Mouse (Mus musculus) testis, postnatal 14 days (tissue): Measurements from ENCODE around the gene Pmm1.
"Not testable (repeated sequence)": the region's sequence is repeated elsewhere in the genome, so short reads cannot be mapped to it uniquely, and the experiment has no call there.

ENCODE experiments used
- DNase-seq: peaks from one replicate; pipeline ENCODE4 v3.0.0; 2021; ENCODE audit warnings: low spot score

Gene Pmm1

DNA sequence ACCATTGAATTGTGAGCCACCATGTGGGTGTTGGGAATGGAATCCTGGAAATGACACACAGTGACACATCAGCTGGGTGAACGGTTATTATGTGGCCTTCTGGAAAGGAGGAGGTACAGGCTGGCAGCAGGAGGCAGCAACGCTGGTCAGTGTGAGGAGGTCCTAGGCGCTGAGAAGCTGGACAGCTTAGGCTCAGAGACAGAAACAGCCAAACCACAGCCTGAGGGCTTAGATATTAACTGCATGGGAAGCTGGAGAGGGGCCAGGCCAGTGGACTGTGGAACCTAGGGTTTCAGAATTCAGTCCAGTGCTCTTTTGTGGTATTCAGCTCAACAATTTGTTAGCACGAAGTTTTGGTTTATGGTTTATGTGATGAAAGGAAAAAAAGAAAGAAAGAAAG, 33.0 kb downstream of the Pmm1 start:
- DNase-seq, result peak; percentile 62

GRCm38 (mm10) chr15:81926446-81926822, 34.3 kb downstream of the Pmm1 start:
- no peak for DNase-seq

GRCm38 (mm10) chr15:81925760-81926445, 34.8 kb downstream of the Pmm1 start, which contains the start of gene Polr3h:
Gene Polr3h, minus strand, starts transcription at chr15:81926240.
- peak; percentile 96 for DNase-seq

- DNase-seq, result no peak
Measured at GRCm38 (mm10) chr15:81924933-81925332, 35.8 kb downstream of the Pmm1 start.

- no peak for DNase-seq
Measured at GRCm38 (mm10) chr15:81921255-81921654, 39.5 kb downstream of the Pmm1 start.

DNA sequence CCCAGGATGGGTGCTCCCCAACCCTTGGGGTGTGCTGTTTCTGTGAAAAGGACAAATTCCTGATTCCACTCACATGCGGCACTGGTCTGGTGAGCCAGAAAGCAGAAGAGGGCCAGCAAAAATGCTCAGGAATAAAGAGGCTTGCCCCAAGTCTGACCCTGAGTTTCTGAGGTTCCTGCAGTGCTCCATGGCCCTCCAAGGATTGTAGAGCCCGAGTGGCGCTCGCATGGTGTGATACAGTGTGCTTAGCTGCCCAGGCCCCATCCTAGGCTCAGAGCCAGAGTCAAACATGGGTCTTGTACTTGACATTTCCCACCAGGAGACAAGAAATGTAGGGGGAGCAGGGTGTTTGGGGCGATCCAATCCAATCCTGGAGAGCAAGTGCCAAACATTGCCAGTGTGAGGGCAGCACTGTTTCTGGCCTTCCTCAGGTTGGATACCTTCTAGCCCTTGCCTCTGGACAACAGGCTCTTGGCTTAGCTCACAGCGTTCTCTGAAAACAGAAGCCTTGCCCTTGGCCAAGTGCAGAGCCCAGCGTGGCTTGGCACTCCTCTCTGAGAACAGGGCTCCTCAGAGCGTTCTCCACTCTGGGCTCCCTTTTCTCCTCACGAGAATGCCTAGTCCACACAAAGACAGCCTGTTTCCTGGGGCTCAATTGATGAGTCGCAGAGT, 40.0 kb downstream of the Pmm1 start:
- DNase-seq, result no peak

DNA sequence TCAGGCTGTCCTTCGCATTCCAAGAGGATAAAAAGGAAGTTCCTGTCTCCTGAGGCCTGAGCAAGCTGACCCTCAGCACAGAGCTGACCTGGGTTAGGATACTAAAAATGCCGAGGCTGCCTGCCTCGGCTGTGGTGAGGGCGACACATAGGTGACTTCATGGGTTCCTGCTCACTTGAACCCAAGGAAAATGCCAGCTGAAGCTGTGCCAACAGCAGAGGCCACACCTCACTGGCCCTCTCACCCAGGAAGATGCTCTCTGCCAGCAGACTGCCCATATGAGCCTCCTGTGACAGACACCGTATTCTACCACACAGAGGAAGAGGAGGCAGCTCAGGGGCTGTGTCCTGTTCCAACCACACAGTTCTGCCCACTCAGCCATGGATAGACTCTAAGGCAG, 41.7 kb downstream of the Pmm1 start:
- DNase-seq, result no peak

- DNase-seq, result no peak
Measured at GRCm38 (mm10) chr15:81917621-81918463, 42.9 kb downstream of the Pmm1 start.

GRCm38 (mm10) chr15:81917201-81917600, 43.5 kb downstream of the Pmm1 start:
- no peak for DNase-seq

DNA sequence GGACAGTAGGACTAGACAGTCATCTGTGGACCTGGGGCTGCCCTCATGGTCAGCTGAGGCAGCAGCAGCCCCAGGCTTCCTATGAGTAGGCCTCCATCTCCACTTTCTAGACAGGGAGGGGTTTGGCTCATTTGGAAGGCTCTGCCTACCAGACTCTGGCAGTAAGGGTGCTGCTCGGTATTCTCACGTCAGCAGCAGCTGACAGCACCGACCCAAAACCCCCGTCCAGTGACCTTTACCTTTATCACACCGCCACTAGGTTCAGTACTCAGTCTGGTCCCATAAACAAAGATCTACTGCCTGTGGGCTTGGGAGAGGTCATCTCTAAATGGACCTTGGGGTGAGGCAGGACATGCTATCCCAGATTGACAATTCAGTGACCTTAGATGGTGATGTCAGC, 45.1 kb downstream of the Pmm1 start:
- no peak for DNase-seq

DNA sequence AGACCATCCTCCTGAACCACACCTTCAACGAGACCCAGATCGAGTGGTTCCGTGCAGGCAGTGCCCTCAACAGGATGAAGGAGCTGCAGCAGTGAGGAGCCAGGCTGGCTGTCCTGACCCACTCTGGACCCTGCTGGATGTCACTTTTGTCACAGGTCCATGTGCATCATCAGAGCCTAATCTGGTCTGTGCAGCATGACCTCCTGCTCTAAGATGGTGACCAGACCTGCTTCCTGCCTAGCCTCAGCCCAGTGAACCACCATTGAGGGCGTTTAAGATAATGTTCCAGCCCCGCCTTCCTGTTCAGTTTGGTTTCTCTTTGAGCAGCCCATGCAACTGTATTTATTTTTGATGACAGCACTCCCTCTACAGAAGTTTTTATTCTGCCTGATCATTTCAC, 46.1 kb downstream of the Pmm1 start:
- DNase-seq, result no peak

DNA sequence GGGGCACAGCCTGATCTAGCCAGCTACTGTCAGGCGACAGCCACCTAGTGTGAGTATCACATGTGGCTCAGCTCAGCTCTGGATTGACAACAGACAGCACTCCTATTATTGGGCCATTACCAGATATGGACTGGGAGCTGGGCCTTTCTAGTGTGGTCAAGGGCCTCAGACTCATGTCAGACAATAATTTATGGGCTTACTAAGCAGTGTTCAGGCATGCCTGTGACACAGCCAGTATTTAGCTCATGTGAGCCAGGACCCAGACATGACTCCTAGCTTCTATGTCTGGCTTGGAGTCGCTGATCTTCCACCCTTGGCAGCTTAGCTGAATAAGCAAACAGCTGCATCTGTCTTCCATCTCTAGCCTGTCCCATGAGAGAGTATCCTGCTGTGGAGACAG, 48.2 kb downstream of the Pmm1 start:
- DNase-seq, result no peak

DNA sequence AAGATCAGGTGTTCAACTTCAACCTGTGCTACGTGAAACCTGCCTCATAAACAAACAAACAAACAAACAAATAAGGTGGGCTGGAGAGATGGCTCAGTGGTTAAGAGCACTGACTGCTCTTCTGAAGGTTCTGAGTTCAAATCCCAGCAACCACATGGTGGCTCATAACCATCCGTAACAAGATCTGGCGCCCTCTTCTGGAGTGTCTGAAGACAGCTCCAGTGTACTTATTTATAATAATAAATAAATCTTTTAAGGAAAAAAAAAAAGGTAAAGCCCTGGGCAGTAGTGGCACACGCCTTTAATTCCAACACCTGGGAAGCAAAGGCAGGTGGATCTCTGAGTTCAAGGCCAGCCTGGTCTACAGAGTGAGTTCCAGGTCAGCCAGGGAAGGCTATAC, 52.0 kb downstream of the Pmm1 start:
- not testable (repeated sequence) for DNase-seq

DNA sequence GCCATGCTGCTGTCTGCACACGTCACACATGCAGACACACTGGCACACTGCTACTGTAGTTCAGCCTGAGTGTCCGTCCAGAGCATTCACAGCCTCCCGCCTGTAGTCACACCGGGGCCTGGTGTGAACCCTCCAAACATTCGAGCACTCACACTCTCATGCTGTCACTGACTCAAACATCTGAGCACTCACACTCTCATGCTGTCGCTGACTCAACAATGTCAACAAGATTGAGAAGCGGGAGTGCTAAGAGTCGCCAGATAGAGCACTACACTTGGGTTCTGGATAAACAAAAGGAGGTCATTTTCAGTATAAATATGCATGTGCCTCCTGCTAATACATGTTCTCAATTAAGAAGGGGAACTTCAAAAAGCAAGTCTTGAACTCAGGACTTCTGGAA, 52.8 kb downstream of the Pmm1 start:
- no peak for DNase-seq

DNA sequence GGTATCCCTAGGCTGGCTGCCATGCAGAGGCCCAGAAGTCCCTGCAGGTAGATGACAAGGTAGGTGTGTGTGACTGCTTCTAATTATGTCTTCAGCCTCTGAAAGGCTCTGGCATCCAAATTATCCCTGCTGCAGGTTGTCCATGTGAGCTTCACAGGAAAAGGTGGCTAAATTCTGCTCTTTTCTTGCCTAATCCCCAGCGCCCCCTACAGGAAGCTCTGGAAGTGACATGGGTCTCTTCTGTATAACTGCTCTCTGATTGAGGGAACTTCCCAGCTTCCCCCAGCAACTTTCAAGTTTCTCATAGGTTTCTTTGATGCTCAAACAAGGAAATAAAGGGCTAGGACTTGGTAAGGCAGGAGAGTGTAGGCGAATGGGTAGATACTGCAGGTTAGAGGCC, 55.8 kb downstream of the Pmm1 start:
- DNase-seq, result peak; percentile 43
